Mouse (Mus musculus): ENCODE results near the gene Spc24.
A peak's percentile ranks its signal among the peaks of the same experiment; 100 is the strongest.
"Not testable (repeated sequence)": the region's sequence is repeated elsewhere in the genome, so short reads cannot be mapped to it uniquely, and the experiment has no call there.

The Spc24 gene

DNA sequence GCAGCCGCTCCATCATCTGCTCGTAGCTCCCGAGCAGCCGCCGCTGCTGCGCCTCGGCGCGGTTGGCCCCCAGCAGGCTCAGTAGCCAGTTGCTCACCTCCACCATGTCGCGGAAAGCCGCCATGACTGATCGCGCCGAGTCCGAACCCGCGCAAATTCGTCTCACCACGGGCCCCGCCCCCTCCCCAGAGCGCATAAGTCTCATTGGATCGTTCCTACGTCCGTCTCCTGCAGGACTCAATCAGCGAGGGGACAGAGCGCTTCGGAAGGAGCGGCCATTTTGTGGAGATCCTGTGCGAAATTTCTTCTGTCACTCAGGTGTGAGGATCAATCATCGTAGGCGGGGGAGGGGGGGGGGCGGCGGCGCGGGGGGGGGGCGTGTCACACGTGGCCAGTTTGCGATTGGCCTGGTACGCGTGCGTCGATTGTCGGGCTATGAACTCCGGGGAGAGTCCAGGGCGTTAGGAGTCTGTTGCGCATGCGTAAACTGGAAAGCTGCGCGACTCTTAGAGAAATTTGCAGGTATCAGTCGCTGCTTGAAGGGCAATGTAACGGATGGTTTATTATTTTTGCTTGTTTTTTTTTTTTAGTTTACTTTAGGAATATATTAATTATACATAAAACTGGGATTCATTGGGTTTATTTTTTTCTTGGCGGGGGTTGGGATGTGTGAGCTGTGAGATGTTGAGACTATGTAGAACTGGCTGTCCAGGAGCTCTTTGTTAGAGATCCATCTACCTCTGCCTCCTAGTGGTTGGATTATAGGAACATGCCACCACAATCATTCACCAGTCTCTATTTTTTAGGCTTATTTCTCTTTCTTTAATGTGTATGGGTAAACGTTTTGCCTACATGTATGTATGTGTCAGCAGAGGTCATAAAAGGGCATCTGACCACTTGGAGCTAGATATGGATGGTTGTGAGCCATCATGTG, at the start of gene Spc24:
TSS of gene Spc24 (minus strand) at position 149 of the 934 bp plus-strand sequence.
- peak; percentile 92 for DNase-seq (ENCODE audit: low spot score)

DNA sequence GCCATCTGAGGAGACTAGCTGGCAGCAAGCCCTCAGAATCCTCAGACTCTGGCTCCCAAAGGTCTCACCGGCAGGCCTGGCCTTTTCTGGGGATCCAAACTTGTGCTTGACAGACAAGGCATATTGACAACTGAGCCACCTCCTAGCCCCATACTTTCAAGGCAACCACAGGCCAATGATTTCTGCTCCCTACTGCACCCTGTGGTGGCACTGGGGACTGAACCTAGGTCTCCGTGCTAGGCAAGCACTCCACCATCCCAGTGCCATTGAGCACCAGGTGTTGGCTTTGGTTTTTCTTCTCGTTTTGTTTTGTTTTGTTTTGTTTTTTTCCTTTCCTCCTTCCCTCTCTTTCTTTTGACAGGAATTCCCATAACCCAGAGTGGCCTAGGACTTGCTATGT, 48.5 kb upstream of the Spc24 start:
- DNase-seq (ENCODE audit: low spot score), result no peak

GRCm38 (mm10) chr9:21806976-21807375, 46.9 kb upstream of the Spc24 start:
- DNase-seq (ENCODE audit: low spot score), result no peak

GRCm38 (mm10) chr9:21806363-21806762, 46.3 kb upstream of the Spc24 start:
- DNase-seq (ENCODE audit: low spot score), result no peak

DNA sequence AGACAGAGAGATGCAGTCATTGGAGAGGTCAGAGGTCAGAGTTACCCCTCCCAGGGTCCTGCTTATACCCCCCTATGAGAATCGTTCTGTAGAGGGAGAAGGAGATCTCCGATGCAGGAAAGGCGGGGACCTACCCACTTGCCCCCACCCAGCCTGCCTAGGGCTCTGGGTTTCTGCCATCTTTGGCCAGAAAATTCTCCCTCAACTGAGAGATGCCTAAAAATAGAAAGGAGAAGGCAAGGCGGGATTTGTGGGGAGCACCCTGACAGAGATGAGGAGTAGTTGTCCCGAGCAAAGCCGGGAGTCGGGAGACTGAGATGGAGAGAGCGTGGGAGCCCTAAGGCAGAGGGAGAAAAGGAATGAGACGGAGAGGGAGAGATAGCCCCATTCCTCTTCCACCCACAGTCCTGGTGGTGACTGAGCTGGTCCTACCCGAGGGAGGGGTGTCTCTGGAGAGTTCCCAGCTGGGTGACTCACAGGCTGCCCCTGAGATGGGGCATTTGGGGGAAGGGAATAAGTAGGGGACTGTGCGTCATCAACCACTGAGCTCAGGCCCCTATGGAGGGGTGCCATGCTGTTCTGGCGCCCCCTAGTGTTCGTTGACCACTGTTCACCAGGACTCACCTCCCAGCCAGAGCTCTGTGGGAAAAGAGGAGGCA, 44.0 kb upstream of the Spc24 start:
- peak; percentile 82 for DNase-seq (ENCODE audit: low spot score)

DNA sequence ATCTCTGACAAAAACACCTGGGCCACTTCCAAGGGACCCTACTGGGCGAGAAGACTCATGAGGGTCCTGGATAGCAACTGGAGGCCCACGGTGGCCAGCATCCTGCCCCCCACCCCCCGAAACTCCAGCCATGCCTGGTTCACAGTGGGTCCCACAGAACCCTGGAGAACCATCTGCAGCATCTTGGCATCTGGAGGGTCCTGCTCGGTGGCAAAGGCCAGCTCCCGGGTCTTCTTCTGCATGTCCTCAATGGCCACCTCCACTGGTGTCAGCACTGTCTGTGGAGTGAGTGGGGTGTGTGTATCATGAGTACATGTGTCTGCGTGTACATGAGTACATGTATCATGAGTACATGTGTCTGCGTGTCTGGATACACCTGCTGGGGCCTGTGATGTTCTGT, 41.5 kb upstream of the Spc24 start:
- no peak for DNase-seq (ENCODE audit: low spot score)

DNA sequence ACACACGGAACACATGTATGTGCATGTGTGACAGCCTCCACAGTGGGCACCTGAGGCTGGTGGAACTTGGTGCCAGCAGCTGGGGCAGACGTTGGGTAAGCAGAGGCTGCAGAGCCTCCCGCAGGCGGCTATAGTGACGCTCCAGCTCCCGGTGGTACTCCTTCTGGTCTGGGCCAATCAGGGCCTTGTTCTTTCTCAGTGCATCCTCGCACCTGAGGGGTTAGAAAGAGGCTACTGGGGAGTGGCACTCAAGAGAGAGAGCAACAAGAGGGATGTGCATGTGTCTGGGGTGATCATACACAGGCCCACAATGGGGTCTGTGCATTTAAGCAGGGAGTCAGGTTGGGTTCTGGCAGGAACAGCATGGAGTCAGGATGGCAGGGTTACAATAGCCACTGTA, 41.0 kb upstream of the Spc24 start:
- DNase-seq (ENCODE audit: low spot score), result no peak

- no peak for DNase-seq (ENCODE audit: low spot score)
These were observed 38.9 kb upstream of the Spc24 start for GRCm38 (mm10) chr9:21799010-21799350.

DNA sequence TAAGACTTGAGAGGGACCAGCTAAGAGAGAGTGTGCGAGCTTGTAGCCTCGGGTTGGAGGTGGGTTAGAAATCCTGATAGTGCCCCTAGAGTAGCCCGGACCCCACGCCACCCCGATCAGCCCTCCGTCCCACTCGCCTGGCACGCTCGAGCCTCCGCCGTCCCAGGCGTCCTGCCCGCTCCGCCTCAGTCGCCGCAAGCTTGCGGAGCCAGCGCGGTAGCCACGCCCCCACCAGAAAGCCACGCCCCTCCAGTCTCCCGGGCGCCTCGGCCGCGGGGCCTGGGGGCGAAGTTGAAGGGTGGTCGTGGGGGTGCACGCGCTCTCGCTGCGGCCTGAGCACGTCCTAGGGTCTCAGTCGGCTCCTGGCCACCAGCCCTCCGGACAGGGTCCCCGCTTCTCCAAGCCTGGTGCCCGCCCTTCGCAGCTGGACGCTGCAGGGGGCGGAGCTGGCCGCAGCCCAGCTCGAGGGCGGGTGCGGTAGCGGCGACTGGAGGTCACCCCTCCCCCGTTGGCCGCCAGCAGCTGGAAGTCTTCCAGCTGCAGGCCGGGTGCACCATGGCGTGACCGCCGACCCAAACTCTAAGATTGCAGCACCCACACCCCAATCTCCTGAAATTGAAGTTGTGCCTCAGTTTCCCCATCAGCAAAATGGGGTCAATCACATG, 38.4 kb upstream of the Spc24 start, which contains the start of gene Kank2:
TSS of gene Kank2 (minus strand) at position 400 of the 665 bp plus-strand sequence.
- peak; percentile 89 for DNase-seq (ENCODE audit: low spot score)

DNA sequence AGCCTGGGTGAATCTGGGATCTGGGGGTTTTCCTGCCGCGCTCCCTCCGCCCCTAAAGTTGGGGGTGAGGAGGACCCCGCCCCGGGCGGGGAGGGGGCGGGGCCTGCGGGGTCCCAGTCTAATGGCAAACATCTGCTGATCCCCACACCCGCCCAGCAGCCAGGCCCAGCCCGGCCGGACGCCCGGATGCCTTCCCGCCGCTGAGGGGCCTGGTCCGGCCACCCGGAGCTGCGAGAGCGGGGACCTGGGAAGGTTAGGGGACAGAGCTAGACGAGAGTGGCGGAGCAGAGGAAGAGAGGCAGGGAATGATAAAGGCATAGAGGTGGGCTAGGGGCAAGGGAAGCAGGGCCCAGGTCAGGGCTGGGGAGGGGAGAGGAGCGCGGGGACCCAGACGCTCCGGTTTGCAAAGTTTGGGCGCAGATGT, 37.8 kb upstream of the Spc24 start:
- peak; percentile 69 for DNase-seq (ENCODE audit: low spot score)

DNA sequence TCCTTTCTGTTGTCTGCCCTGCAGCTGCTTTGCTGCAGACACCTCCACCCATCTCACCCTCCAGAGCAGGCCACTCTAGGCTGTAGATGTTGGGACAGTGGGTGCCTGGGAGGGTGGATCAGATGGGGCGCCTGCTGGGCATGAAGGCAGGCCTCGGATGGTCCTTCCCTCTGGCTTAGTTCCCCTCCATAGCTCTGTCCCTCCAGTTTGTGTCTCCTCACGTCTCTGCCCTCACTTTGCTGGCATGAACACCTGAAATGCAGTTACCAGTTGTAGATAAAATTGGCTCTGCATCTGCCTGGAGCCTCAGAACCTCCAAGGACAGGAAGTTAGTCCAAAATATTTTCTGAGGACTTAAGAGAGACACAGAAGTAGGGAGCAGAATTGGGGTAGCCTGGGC, 36.8 kb upstream of the Spc24 start:
- no peak for DNase-seq (ENCODE audit: low spot score)

DNA sequence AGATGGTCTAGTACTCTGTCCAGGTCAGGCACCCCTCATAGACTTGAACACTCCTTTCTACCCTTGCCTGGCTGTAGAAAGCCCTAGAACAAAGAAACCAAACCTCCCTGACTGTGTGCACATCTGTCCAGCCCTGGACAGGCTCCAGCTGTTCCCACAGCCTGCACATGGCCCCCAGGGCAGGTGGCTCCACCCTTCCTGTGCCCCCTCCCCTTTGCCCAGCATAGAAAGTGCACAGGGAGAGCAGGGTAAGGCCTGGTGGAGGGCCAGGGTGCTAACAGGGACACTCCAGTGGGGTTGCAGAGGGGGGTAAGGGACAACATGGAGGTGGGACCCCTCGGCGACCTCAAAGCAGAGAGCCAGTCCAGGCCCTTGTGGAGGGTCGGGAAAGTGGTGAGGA, 36.2 kb upstream of the Spc24 start:
- no peak for DNase-seq (ENCODE audit: low spot score)

GRCm38 (mm10) chr9:21795579-21795978, 35.5 kb upstream of the Spc24 start:
- no peak for DNase-seq (ENCODE audit: low spot score)

- no peak for DNase-seq (ENCODE audit: low spot score)
These were observed 34.8 kb upstream of the Spc24 start for GRCm38 (mm10) chr9:21794925-21795324.

DNA sequence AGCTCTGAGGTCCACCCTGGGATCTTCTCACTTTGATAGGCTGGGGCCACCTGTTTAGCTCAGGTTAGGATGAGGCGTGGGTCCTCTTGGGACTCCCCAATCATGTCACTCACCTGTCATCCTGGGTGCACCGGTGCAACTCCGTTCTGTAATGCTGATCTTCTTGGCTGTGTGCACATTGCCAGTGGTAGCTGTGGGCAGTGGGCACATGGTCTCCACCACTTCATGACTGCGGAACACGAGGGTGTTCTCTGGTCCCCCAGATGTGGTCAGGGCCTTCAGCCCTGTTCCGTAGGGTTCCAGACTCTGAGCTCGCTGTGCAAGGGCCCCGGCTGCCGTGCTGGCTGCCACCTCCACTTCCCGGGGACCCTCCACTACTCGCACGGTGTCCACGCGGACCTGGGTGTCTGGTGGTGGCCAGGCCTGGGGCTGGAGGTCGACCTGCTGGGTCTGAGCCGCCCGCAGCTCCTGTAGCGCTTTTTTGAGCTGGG, 34.3 kb upstream of the Spc24 start:
- no peak for DNase-seq (ENCODE audit: low spot score)

DNA sequence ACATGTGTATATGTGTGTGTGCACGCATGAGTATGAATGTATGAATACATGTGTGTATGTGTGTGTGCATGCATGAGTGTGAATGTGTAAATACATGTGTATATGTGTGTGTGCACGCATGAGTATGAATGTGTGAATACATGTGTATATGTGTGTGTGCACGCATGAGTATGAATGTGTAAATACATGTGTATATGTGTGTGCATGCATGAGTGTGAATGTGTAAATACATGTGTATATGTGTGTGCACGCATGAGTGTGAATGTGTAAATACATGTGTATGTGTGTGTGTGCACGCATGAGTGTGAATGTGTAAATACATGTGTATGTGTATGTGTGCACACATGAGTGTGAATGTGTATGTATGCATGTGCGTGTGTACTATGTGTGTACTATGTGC, 33.4 kb upstream of the Spc24 start:
- not testable (repeated sequence) for DNase-seq (ENCODE audit: low spot score)

- DNase-seq (ENCODE audit: low spot score), result no peak
These were observed 32.5 kb upstream of the Spc24 start for GRCm38 (mm10) chr9:21792644-21793043.

- no peak for DNase-seq (ENCODE audit: low spot score)
These were observed 31.8 kb upstream of the Spc24 start for GRCm38 (mm10) chr9:21791861-21792260.

- DNase-seq (ENCODE audit: low spot score), result no peak
These were observed 28.1 kb upstream of the Spc24 start for GRCm38 (mm10) chr9:21788234-21788633.

GRCm38 (mm10) chr9:21787654-21788053, 27.6 kb upstream of the Spc24 start:
- DNase-seq (ENCODE audit: low spot score), result no peak

DNA sequence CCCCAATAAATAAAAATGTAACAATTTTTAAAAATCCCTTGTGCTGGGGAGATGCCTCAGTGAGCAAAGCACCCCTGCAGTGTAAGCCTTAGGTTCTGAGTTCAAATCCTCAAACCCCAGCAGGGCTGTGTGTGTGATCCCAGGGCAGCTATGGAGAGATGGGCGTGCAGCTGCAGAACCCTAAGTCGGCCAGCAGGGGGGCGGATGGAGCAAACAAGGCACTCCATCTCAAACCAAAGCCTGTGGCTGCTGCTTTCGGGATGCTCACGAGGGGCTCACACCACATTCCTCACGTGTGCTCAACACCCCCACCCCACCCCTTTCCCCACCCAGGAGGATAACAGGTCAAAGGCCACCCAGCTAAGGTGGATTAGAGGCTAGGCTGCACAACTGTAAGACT, 26.8 kb upstream of the Spc24 start:
- DNase-seq (ENCODE audit: low spot score), result peak; percentile 54

DNA sequence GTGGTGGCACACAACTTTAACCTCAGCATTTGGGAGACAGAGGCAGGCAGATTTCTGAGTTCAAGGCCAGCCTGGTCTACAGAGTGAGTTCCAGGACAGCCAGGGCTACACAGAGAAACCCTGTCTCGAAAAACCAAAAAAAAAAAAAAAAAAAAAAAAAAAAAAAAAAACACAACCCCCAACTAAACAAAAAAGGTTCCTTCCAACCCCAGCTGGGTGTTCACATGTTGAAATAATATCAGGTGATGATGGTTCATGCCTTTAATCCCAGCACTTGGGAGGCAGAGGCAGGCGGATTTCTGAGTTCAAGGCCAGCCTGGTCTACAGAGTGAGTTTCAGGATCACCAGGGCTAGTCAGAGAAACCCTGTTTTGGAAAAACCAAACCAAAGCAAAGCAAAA, 26.2 kb upstream of the Spc24 start:
- DNase-seq (ENCODE audit: low spot score), result not testable (repeated sequence)
